Mouse (Mus musculus): ENCODE data around the gene Pom121.
A peak's percentile ranks its signal among the peaks of the same experiment; 100 is the strongest.

Pom121 gene

GRCm38 (mm10) chr5:135380681-135381080 lies 13.7 kb downstream of the Pom121 start:
- no peak for TF ChIP-seq GATA4 (IDR thresholded peaks at IDR 0.05; ENCODE audit: insufficient replicate concordance, low read length)

- no peak for TF ChIP-seq GATA4 (IDR thresholded peaks at IDR 0.05; ENCODE audit: insufficient replicate concordance, low read length)
Measured at GRCm38 (mm10) chr5:135376341-135376740, 18.0 kb downstream of the Pom121 start.

GRCm38 (mm10) chr5:135375167-135375566 lies 19.2 kb downstream of the Pom121 start:
- TF ChIP-seq GATA4 (IDR thresholded peaks at IDR 0.05; ENCODE audit: insufficient replicate concordance, low read length), result no peak

GRCm38 (mm10) chr5:135373601-135374000 lies 20.7 kb downstream of the Pom121 start:
- TF ChIP-seq GATA4 (IDR thresholded peaks at IDR 0.05; ENCODE audit: insufficient replicate concordance, low read length), result no peak

- no peak for TF ChIP-seq GATA4 (IDR thresholded peaks at IDR 0.05; ENCODE audit: insufficient replicate concordance, low read length)
Measured at GRCm38 (mm10) chr5:135371195-135371594, 23.2 kb downstream of the Pom121 start.

- TF ChIP-seq GATA4 (IDR thresholded peaks at IDR 0.05; ENCODE audit: insufficient replicate concordance, low read length), result peak; percentile 50; the same call in 1 of the 2 replicates
Measured at GRCm38 (mm10) chr5:135369787-135370654, 24.3 kb downstream of the Pom121 start, which contains the start of gene Nsun5. Gene Nsun5 (plus strand): TSS chr5:135369953.

- no peak for TF ChIP-seq GATA4 (IDR thresholded peaks at IDR 0.05; ENCODE audit: insufficient replicate concordance, low read length)
Measured at GRCm38 (mm10) chr5:135368312-135368711, 26.0 kb downstream of the Pom121 start.

GRCm38 (mm10) chr5:135367841-135368240 lies 26.5 kb downstream of the Pom121 start:
- no peak for TF ChIP-seq GATA4 (IDR thresholded peaks at IDR 0.05; ENCODE audit: insufficient replicate concordance, low read length)

GRCm38 (mm10) chr5:135363540-135363939 lies 30.8 kb downstream of the Pom121 start:
- no peak for TF ChIP-seq GATA4 (IDR thresholded peaks at IDR 0.05; ENCODE audit: insufficient replicate concordance, low read length)

- TF ChIP-seq GATA4 (IDR thresholded peaks at IDR 0.05; ENCODE audit: insufficient replicate concordance, low read length), result no peak
Measured at GRCm38 (mm10) chr5:135362572-135362971, 31.8 kb downstream of the Pom121 start.

- TF ChIP-seq GATA4 (IDR thresholded peaks at IDR 0.05; ENCODE audit: insufficient replicate concordance, low read length), result peak; percentile 82
Measured at GRCm38 (mm10) chr5:135359772-135360171, 34.6 kb downstream of the Pom121 start.

- no peak for TF ChIP-seq GATA4 (IDR thresholded peaks at IDR 0.05; ENCODE audit: insufficient replicate concordance, low read length)
Measured at GRCm38 (mm10) chr5:135357556-135357955, 36.8 kb downstream of the Pom121 start.

- no peak for TF ChIP-seq GATA4 (IDR thresholded peaks at IDR 0.05; ENCODE audit: insufficient replicate concordance, low read length)
Measured at GRCm38 (mm10) chr5:135356090-135356489, 38.3 kb downstream of the Pom121 start.

GRCm38 (mm10) chr5:135353564-135353963 lies 40.8 kb downstream of the Pom121 start:
- TF ChIP-seq GATA4 (IDR thresholded peaks at IDR 0.05; ENCODE audit: insufficient replicate concordance, low read length), result no peak

- TF ChIP-seq GATA4 (IDR thresholded peaks at IDR 0.05; ENCODE audit: insufficient replicate concordance, low read length), result no peak
Measured at GRCm38 (mm10) chr5:135352995-135353394, 41.4 kb downstream of the Pom121 start, which contains the start of gene Trim50. Gene Trim50 (plus strand): TSS chr5:135353295.

GRCm38 (mm10) chr5:135351606-135352005 lies 42.7 kb downstream of the Pom121 start:
- TF ChIP-seq GATA4 (IDR thresholded peaks at IDR 0.05; ENCODE audit: insufficient replicate concordance, low read length), result no peak

Data from liver, adult (tissue).